Mouse (Mus musculus) heart, embryonic 13.5 days (tissue): ENCODE data around the gene Heatr5a. TPM values are rescaled to one million over a fixed set of nuclear protein-coding genes. Genes with fewer than 3 reads are reported as not detected.

Experiments
- ATAC-seq: fragments of 200-750 bp; cut with Nextera tagmentation; 2 replicates; pipeline ENCODE4 v1.8.0; 2017; ENCODE audit warnings: moderate TSS enrichment; ENCODE audit not compliant: insufficient number of reproducible peaks, low FRiP score, low TSS enrichment; ENCODE audit errors: extremely low read depth
- H3K27ac ChIP-seq: fragments of 300-500 bp; sonication (generic); replicated peaks from 2 replicates; pipeline ENCODE4 v1.5.1; 2015; ENCODE audit warnings: moderate library complexity, mild to moderate bottlenecking, inconsistent platforms
- H3K27me3 ChIP-seq: fragments of 300-500 bp; sonication (generic); replicated peaks from 2 replicates; pipeline ENCODE4 v1.6.1; 2015; ENCODE audit warnings: mild to moderate bottlenecking, inconsistent platforms
- H3K36me3 ChIP-seq: fragments of 300-500 bp; sonication (generic); 2 replicates; pipeline ENCODE4 v1.6.1; 2015; ENCODE audit warnings: mild to moderate bottlenecking, inconsistent platforms
- H3K4me1 ChIP-seq: fragments of 300-500 bp; sonication (generic); 2 replicates; pipeline ENCODE4 v1.6.1; 2015; ENCODE audit warnings: inconsistent platforms
- H3K4me2 ChIP-seq: fragments of 300-500 bp; sonication (generic); 2 replicates; pipeline ENCODE4 v1.6.1; 2015; ENCODE audit warnings: inconsistent platforms, mild to moderate bottlenecking, moderate library complexity
- H3K4me3 ChIP-seq: fragments of 300-500 bp; sonication (generic); 2 replicates; pipeline ENCODE4 v1.5.1; 2015; ENCODE audit warnings: moderate library complexity, mild to moderate bottlenecking, inconsistent platforms
- H3K9ac ChIP-seq: fragments of 300-500 bp; sonication (generic); 2 replicates; pipeline ENCODE4 v1.6.1; 2015; ENCODE audit warnings: inconsistent platforms, mild to moderate bottlenecking, moderate library complexity
- H3K9me3 ChIP-seq: fragments of 300-500 bp; sonication (generic); 2 replicates; pipeline ENCODE4 v1.6.1; 2016; ENCODE audit warnings: inconsistent platforms
- WGBS: fragments of 180-500 bp; shearing (Covaris S2); methylation state at CpG from one replicate; pipeline ENCODE4 v1.1.7; 2015; ENCODE audit warnings: mixed read lengths; 5-methylcytosine and 5-hydroxymethylcytosine counted together
- polyA plus RNA-seq: library from polyadenylated mRNA; unstranded; fragments of >200 nt; fragmentation: Nextera tagmentation; extraction: Ambion mirVana; gene quantifications from 2 replicates; pipeline ENCODE4 v1.2.1, GENCODE M21; 2015

Gene Heatr5a
- polyA plus RNA-seq, 1 experiment from 2014 or later = 7.5 TPM

DNA sequence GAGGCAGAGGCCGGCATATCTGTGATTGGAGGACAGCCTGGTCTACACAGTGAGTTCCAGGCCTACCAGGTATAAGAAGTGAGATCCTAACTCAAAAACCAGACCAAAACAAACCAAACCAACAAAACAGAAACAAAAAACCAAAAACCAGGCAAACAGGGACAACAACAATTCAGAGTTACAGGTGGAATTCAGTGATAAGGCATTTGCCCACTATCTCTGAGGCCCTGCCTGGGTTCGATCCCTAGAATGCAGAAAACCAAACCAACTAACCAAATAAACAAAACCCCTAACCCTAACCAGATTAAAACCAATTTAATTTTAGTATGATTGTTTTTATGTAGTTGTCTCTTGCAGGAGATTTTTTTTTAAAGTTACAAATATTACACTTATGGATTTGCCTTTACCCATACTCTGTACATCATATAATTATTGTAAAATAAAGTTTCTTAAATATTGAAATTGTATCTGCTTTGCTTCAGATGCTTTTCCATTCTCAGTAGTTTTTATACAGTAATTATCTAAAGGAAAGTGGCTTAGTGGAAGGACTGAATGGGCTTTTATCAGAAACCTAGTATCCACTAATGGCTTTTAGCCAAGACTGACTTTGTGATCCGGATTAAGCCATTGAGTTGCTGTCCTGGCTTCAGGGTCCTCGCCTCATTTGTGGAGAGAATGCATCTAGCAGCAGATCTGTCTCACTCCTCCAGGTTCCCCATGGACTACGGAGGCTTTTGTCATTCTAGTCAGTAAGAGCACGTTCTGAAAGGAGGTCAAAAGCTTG is 128.8 kb downstream of the Heatr5a start:
- Histone ChIP-seq H3K36me3 (no peaks in the 10 kb centered on the region), H3K9me3 (no peaks in the 10 kb centered on the region), H3K27ac (no peak overlapping the region; the same call in 1 of the 2 replicates), H3K4me3 (no peak overlapping the region), H3K4me1 (peaks cover 23% of the 10 kb centered on the region), H3K27me3 (no peaks in the 10 kb centered on the region), H3K9ac (no peak overlapping the region), H3K4me2 (peak overlapping the region; percentile 4; the same call in 1 of the 2 replicates)
- no peak for ATAC-seq
- 43% methylated on average over 6 of the region's 6 CpGs for WGBS

DNA sequence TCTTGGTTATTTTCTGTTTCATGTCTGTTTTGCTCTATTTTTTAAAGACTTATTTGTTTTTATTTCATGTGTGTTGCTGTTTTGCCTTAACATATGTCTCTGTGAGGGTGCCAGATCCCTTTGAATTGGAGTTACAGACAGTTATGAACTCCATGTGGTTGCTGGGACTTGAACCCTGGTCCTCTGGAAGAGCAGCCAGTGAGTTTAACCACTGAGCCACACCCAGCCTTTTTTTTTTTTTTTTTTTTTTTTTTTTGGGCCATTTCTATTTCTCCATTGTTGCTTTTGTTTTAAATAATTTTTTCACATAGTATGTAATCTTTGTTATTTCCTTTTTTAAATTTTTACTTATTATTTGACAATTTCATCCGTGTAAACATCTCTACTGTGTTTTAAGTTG is 131.3 kb downstream of the Heatr5a start:
- Histone ChIP-seq H3K4me3 (no peak overlapping the region), H3K27me3 (no peaks in the 10 kb centered on the region), H3K27ac (no peak overlapping the region), H3K9ac (no peak overlapping the region), H3K9me3 (no peaks in the 10 kb centered on the region), H3K4me1 (peaks cover 19% of the 10 kb centered on the region), H3K4me2 (no peak overlapping the region), H3K36me3 (no peaks in the 10 kb centered on the region)
- 83% methylated on average over 1 of the region's 1 CpGs for WGBS
- ATAC-seq = no peak

DNA sequence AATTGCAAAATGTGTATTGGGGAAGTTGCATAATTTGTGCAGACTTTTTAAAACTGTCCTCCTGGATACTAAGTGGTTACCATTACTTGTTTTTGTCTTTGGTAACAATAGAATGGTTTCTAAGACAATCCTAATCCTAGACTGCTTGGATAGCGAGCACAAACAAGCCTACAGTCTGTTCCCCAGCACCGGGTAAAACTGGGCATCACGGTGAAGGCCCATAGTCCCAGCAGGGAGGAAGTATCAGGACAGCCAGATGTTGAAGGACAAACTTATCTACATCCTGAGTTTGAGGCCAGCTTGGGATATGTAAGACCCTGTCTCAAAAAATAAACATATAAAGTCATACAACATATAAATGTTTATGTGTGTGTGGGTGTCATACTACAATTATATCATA is 135.9 kb downstream of the Heatr5a start:
- Histone ChIP-seq H3K4me1 (peaks cover 5% of the 10 kb centered on the region; the same call in 1 of the 2 replicates), H3K36me3 (no peaks in the 10 kb centered on the region), H3K9ac (no peak overlapping the region), H3K27me3 (no peaks in the 10 kb centered on the region), H3K4me2 (no peak overlapping the region), H3K4me3 (no peak overlapping the region), H3K9me3 (no peaks in the 10 kb centered on the region), H3K27ac (no peak overlapping the region)
- WGBS = 45% methylated on average over 3 of the region's 3 CpGs
- no peak for ATAC-seq

DNA sequence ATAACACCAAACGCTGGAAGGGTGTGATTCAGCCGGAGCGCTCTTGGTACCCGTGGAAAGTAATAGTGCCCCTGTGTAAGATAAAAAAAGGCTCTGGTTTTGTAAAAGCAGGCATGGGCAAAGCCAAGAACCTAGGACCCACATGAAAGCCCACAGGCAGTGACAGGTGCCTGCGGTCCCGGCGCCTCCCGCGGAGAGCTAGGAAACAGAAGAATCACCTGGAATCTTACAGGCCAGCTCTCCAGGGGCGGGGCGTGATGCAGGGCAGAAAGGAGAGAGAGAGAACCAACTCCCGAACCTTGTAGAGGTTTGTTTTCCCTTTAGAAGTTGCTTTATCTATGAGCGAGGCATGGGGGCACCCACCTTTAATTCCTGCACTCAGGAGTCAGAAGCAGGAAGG is 139.2 kb downstream of the Heatr5a start:
- peak overlapping the region; percentile 85 for H3K4me2 ChIP-seq
- no peak overlapping the region for H3K9ac ChIP-seq
- peaks cover 19% of the 10 kb centered on the region for H3K4me1 ChIP-seq
- H3K9me3 ChIP-seq = no peaks in the 10 kb centered on the region
- no peak overlapping the region for H3K27ac ChIP-seq
- 80% methylated on average over 13 of the region's 13 CpGs for WGBS
- no peaks in the 10 kb centered on the region for H3K27me3 ChIP-seq
- ATAC-seq = no peak
- H3K4me3 ChIP-seq = no peak overlapping the region
- peaks cover 4% of the 10 kb centered on the region; the same call in 1 of the 2 replicates for H3K36me3 ChIP-seq

DNA sequence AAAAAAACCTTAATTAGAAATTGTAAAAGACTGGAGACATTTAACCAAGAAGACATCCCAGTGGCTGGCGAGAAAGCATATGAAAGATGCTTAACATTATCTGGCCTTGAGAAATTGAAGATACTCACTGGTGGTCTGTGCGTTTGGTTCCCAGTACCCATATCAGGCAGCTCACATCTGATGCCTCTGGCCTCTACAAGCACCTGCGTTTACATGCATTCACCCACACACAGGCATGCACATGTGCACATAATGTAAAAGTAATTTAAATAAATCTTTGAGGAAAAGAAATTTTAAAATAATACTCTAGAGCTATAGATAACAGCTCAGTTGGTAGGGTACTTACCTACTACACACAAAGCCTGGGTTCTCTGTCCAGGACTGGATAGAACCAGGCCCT is 139.8 kb downstream of the Heatr5a start:
- peak overlapping the region; percentile 99 for H3K27ac ChIP-seq
- H3K27me3 ChIP-seq = no peaks in the 10 kb centered on the region
- H3K4me3 ChIP-seq = peak overlapping the region; percentile 94; the same call in 1 of the 2 replicates
- WGBS = 80% methylated on average over 3 of the region's 3 CpGs
- peaks cover 19% of the 10 kb centered on the region for H3K4me1 ChIP-seq
- ATAC-seq = no peak
- peaks cover 8% of the 10 kb centered on the region; the same call in 1 of the 2 replicates for H3K36me3 ChIP-seq
- no peak overlapping the region for H3K9ac ChIP-seq
- no peaks in the 10 kb centered on the region for H3K9me3 ChIP-seq
- H3K4me2 ChIP-seq = peak overlapping the region; percentile 85

DNA sequence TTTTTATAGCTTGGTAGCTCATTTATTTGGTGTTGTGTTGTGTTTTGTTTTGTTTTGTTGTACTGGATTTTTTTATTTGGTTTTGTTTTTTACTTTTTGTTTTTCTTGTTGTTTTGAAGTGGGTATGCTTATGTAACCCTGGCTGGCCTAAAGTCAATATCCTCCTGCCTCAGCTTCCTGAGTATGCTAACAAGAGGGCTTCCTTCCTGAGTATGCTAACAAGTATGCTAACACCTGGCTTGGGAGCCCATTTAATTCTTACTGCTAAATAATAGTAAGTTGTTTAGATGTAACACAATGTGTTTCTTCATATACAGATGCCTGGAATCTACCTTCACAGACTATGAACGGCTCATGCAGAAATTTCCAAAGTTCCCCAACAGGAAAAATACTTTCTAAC is 140.4 kb downstream of the Heatr5a start:
- Histone ChIP-seq H3K9me3 (no peaks in the 10 kb centered on the region), H3K27me3 (no peaks in the 10 kb centered on the region), H3K36me3 (peaks cover 10% of the 10 kb centered on the region; the same call in 1 of the 2 replicates), H3K4me2 (peak overlapping the region; percentile 85), H3K27ac (peak overlapping the region; percentile 99), H3K9ac (no peak overlapping the region; the same call in 1 of the 2 replicates), H3K4me3 (peak overlapping the region; percentile 94), H3K4me1 (peaks cover 19% of the 10 kb centered on the region)
- 77% methylated on average over 1 of the region's 1 CpGs for WGBS
- no peak for ATAC-seq

DNA sequence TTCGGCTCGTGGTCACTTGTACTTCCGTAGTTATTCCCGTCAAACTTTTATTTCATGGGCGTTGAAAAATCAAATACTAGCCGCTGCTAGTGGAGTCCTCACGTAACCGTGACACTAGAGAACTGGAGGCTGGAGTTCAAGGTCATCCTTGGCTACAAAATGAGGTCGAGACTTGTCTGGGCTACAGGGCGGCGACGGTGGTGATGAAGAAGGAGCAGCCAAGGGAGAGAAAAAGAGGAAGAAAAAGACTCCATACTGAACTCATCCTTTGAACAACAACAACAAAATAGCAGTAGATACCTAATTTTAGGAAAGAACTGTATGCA is 141.1 kb downstream of the Heatr5a start:
- Histone ChIP-seq H3K9ac (peak overlapping the region; percentile 98), H3K27ac (peak overlapping the region; percentile 99), H3K36me3 (peaks cover 15% of the 10 kb centered on the region), H3K4me2 (peak overlapping the region; percentile 85), H3K4me1 (peaks cover 19% of the 10 kb centered on the region), H3K9me3 (no peaks in the 10 kb centered on the region), H3K4me3 (peak overlapping the region; percentile 94), H3K27me3 (no peaks in the 10 kb centered on the region)
- peak; percentile 8; the same call in 1 of the 2 replicates for ATAC-seq
- WGBS = 1% methylated on average over 12 of the region's 12 CpGs

DNA sequence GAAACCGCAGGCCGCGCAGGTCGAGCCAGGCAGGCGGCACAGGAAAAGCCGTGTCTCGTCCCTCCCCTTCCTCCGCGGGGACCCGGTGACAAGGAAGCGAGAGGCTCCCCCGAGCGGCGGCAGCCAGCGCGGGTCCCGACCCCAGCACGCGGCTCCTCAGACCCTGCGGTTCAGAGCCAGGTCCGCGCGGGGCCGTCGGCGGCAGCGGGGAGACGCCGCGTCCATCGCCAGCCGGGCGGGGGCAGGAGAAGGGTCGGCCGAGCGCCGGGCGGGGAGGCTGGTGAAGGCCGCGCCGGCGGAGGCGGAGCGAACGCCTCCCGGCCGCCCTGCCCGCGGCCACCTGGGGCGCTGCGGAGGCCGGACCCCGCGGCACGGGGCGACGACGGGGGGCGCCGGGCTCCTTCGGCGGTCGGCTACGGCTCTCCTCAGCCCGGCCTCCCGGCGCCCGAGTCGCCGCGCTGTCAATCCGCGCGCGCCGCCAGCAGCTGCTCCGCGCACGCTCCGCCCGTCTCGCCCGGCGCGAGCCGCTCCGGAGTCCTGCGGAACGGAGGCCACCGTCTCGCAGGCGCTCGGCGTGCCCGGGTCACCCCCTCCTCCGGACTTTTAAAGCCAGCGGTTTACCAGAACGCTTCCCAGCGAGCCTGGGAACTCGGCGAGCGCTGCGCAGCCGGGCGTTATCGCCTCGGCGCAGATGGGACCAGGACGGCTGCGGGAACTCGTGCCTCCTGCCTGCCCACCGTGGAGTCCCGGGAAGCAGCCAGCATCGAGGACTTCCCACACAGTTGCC is 141.6 kb downstream of the Heatr5a start, which contains the start of gene Hectd1:
Gene Hectd1, minus strand, starts transcription at position 247 of the 787 bp plus-strand sequence.
- Histone ChIP-seq H3K27ac (peak within 1 kb of the TSS; percentile 99), H3K4me2 (peak within 1 kb of the TSS; percentile 85), H3K4me1 (peaks cover 19% of the 10 kb centered on the region), H3K27me3 (no peaks in the 10 kb centered on the region), H3K9me3 (no peaks in the 10 kb centered on the region), H3K36me3 (peaks cover 21% of the 10 kb centered on the region), H3K9ac (peak within 1 kb of the TSS; percentile 98), H3K4me3 (peak within 1 kb of the TSS; percentile 94)
- ATAC-seq = peak; percentile 90
- under 1% methylated on average over 105 of the region's 114 CpGs for WGBS

DNA sequence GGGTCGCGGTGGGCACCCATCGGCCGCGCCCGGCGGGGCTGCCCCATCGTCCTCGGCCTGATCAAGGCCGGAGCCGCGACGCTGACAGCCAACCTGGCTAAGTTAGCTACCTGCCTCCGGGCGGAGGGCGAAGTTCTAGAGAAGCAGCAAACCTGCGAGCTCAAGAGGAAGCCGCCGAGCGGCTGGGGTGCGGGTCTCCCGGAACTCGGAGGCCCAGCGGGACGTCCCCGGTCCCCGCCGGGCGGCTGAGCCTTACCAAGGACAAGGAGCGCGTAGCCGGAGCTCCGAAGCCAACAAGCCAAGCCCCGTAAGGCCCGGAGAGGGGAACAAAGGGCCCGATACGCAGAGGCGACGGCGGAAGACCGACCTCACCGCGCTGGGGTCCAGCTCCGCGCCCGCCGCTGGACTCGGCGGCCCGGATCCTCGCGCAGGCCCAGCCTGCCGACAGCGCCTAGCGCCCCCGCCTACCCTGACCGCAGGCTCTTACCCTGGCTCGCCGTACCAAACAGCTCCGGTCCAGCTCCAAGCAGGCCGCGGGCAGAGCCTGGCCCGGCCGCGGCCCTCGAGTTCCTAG is 142.3 kb downstream of the Heatr5a start:
- peak overlapping the region; percentile 99 for H3K27ac ChIP-seq
- peak; percentile 58; the same call in 1 of the 2 replicates for ATAC-seq
- H3K4me3 ChIP-seq = peak overlapping the region; percentile 94
- H3K27me3 ChIP-seq = no peaks in the 10 kb centered on the region
- WGBS = under 1% methylated on average over 66 of the region's 66 CpGs
- H3K4me1 ChIP-seq = peaks cover 19% of the 10 kb centered on the region
- H3K4me2 ChIP-seq = peak overlapping the region; percentile 85
- no peaks in the 10 kb centered on the region for H3K9me3 ChIP-seq
- peak overlapping the region; percentile 98 for H3K9ac ChIP-seq
- H3K36me3 ChIP-seq = peaks cover 26% of the 10 kb centered on the region

DNA sequence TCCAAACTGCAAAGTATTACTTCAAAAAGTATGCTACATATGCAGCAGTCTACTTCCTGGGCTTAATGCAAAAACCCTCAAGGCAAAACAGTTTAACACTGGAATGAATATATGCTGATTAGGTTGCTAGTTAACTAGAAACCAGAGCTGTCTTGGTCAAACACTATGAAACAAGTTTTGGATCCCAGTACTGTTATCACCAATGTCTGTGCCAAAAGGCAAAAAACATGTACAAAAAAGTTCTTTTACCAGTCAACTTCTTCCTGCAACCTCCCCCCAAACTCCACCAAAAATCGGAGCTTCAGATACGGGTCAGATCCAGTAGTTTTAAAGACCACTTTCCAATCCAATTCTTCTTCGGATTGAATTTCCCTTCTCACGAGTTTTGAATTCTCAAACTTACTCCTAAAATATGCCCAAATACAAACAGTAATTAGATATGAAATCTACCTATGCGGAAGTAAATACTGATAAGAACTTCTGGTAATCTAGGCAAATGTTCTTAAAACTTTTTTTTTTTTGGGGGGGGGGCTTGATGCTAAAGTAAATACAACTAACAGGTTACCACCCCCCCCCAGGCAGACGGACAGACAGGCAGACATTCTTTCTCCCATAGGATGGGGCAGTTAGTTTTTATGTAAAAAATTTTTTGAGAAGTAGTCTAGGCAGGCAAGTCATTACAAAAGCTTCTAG is 143.0 kb downstream of the Heatr5a start:
- peak overlapping the region; percentile 99 for H3K27ac ChIP-seq
- no peak for ATAC-seq
- peaks cover 23% of the 10 kb centered on the region for H3K4me1 ChIP-seq
- no peaks in the 10 kb centered on the region for H3K27me3 ChIP-seq
- peak overlapping the region; percentile 98 for H3K9ac ChIP-seq
- WGBS = 15% methylated on average over 6 of the region's 6 CpGs
- peak overlapping the region; percentile 94 for H3K4me3 ChIP-seq
- H3K4me2 ChIP-seq = peak overlapping the region; percentile 85
- peaks cover 26% of the 10 kb centered on the region for H3K36me3 ChIP-seq
- no peaks in the 10 kb centered on the region for H3K9me3 ChIP-seq
